Mouse (Mus musculus) lung, postnatal 14 days (tissue): ENCODE results near the gene 5330417C22Rik.

Experiments used
- DNase-seq: peaks from one replicate; pipeline ENCODE4 v3.0.0; 2021

5330417C22Rik gene

DNA sequence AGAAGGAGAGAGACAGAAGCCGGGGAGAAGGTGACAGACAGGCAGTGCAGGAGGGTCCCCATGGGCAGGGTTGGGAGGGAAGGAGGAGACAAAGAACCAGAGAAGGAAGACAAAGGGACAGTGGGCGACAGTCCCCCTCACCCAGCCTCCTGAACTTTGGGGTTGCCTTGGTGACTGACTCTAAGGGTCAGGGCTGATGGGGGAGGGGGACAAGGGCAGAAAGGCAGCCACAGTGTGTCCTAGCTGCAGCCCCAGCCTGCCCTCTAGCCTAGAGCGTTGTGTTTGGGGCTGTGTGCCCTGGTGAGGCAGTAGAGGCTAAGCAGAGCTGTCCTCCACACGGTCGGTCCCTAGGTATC lies 126.0 kb downstream of the 5330417C22Rik start:
- DNase-seq, result no peak

GRCm38 (mm10) chr3:108409656-108410358 lies 126.5 kb downstream of the 5330417C22Rik start:
- no peak for DNase-seq

DNA sequence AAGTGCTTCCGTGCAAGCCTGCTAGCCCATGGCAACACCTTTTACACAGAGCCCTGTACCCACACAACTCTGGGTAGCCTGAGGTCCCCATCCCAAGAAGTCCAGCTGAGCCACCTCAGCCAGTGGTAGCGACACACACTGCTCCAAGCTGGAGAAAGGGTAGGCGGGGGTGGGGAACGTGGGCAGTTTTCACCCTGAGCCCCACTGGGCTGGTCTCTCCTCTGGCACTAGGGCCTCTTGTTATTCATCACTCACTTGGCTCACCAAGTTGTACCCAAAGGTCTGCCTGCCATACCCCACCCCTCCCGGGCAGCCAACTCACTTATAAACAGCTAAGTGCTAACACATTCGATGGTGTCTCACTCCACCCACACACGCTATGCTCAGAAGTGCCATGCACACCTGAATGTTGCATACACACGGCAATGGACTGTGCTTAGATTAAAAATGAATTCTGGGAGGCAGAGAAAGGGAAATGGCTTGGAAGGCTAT lies 127.8 kb downstream of the 5330417C22Rik start:
- no peak for DNase-seq

GRCm38 (mm10) chr3:108406306-108406885 lies 129.9 kb downstream of the 5330417C22Rik start:
- no peak for DNase-seq
